Mouse (Mus musculus): ENCODE data around the gene Gm45799. TPM values are rescaled to one million over a fixed set of nuclear protein-coding genes. Genes with fewer than 3 reads are reported as not detected.

Gm45799 gene
- total and polyA plus RNA-seq, 3 experiments = 67.2 to 109 TPM; not detected in 1

- no peak for DNase-seq (ENCODE audit: low read depth, low spot score)
- no peak for TF ChIP-seq KAT2A (conservative IDR thresholded peaks at IDR 0.05; ENCODE audit: low read depth, low read length)
- TF ChIP-seq NRF1 (IDR thresholded peaks at IDR 0.05; ENCODE audit: insufficient read depth, low read depth, low read length, poor library complexity, severe bottlenecking) = no peak
- no peak for TF ChIP-seq CHD1 (IDR thresholded peaks at IDR 0.05; ENCODE audit: low read depth, low read length)
- no peak for TF ChIP-seq MYC (IDR thresholded peaks at IDR 0.05; ENCODE audit: low read depth, low read length)
- TF ChIP-seq POLR2AphosphoS5 (IDR thresholded peaks at IDR 0.05; ENCODE audit: borderline replicate concordance, low read depth, low read length) = no peak
- no peak for TF ChIP-seq CTCF (IDR thresholded peaks at IDR 0.05 in 2 of 3, conservative IDR thresholded peaks at IDR 0.05 in 1 of 3; ENCODE audit: control insufficient read depth in 1 of 3, insufficient read depth in 1 of 3, low read depth in 2 of 3, low read length in 3 of 3, poor library complexity in 1 of 3, severe bottlenecking in 1 of 3)
- TF ChIP-seq MXI1 (IDR thresholded peaks at IDR 0.05; ENCODE audit: low read depth, low read length) = no peak
- no peak for TF ChIP-seq ZMIZ1 (IDR thresholded peaks at IDR 0.05; ENCODE audit: low read depth, low read length)
- no peak for TF ChIP-seq MAX (IDR thresholded peaks at IDR 0.05; ENCODE audit: low read length)
- TF ChIP-seq MEF2A (IDR thresholded peaks at IDR 0.05; ENCODE audit: extremely low read depth, insufficient replicate concordance, low read depth, low read length, poor library complexity, severe bottlenecking) = no peak
- TF ChIP-seq POLR2AphosphoS2 (IDR thresholded peaks at IDR 0.05; ENCODE audit: low read length) = no peak
- no peak for TF ChIP-seq ETS1 (IDR thresholded peaks at IDR 0.05; ENCODE audit: low read depth, low read length)
- no peak for TF ChIP-seq NELFE (IDR thresholded peaks at IDR 0.05; ENCODE audit: low read depth, low read length)
- TF ChIP-seq GATA1 (IDR thresholded peaks at IDR 0.05; ENCODE audit: low read depth, low read length) = no peak
- TF ChIP-seq ELF1 (IDR thresholded peaks at IDR 0.05; ENCODE audit: low read depth, low read length) = no peak
- TF ChIP-seq E2F4 (IDR thresholded peaks at IDR 0.05; ENCODE audit: borderline replicate concordance, low read depth, low read length) = no peak
- Histone ChIP-seq H3K27me3 (ENCODE audit: control insufficient read depth in 1 of 2, insufficient read depth in 2 of 2, low read length in 2 of 2) (no peaks in the 10 kb centered on the region), H3K36me3 (ENCODE audit: control insufficient read depth in 1 of 2, insufficient read depth in 2 of 2, low read length in 2 of 2) (no peaks in the 10 kb centered on the region), H3K4me1 (ENCODE audit: control insufficient read depth in 1 of 2, insufficient read depth in 2 of 2, low read length in 2 of 2) (peaks cover 0 to 3% of the 10 kb centered on the region in 2 experiments; a peak in 1 of 4 replicates), H3K9ac (ENCODE audit: control insufficient read depth, low read depth, low read length, poor library complexity, severe bottlenecking) (no peak overlapping the region), H3K4me3 (ENCODE audit: control insufficient read depth in 1 of 2, insufficient read depth in 1 of 2, low read depth in 2 of 2, low read length in 2 of 2) (no peak overlapping the region), H3K79me2 (ENCODE audit: control insufficient read depth, insufficient read depth, low read length, poor library complexity) (peaks cover under 1% of the 10 kb centered on the region; the same call in 1 of the 2 replicates), H3K27ac (ENCODE audit: control insufficient read depth, low read depth, low read length) (no peak overlapping the region), H3K9me3 (replicated peaks; ENCODE audit: insufficient read depth, low read length) (no peaks in the 10 kb centered on the region)
Observed at GRCm38 (mm10) chr7:105628633-105629032, 11.7 kb upstream of the Gm45799 start.

- Histone ChIP-seq H3K36me3 (ENCODE audit: control insufficient read depth in 1 of 2, insufficient read depth in 2 of 2, low read length in 2 of 2) (peaks cover 0 to 8% of the 10 kb centered on the region in 2 experiments; a peak in 2 of 4 replicates), H3K9ac (ENCODE audit: control insufficient read depth, low read depth, low read length, poor library complexity, severe bottlenecking) (no peak overlapping the region; the same call in 1 of the 2 replicates), H3K4me3 (ENCODE audit: control insufficient read depth in 1 of 2, insufficient read depth in 1 of 2, low read depth in 2 of 2, low read length in 2 of 2) (peak overlapping the region; percentile 83 to 99), H3K79me2 (ENCODE audit: control insufficient read depth, insufficient read depth, low read length, poor library complexity) (peaks cover 2% of the 10 kb centered on the region; the same call in 1 of the 2 replicates), H3K27ac (ENCODE audit: control insufficient read depth, low read depth, low read length) (no peak overlapping the region), H3K4me1 (ENCODE audit: control insufficient read depth in 1 of 2, insufficient read depth in 2 of 2, low read length in 2 of 2) (peaks cover 3 to 11% of the 10 kb centered on the region in 2 experiments), H3K9me3 (replicated peaks; ENCODE audit: insufficient read depth, low read length) (no peaks in the 10 kb centered on the region), H3K27me3 (ENCODE audit: control insufficient read depth in 1 of 2, insufficient read depth in 2 of 2, low read length in 2 of 2) (no peaks in the 10 kb centered on the region)
- no peak for TF ChIP-seq MXI1 (IDR thresholded peaks at IDR 0.05; ENCODE audit: low read depth, low read length)
- TF ChIP-seq KAT2A (conservative IDR thresholded peaks at IDR 0.05; ENCODE audit: low read depth, low read length) = no peak
- TF ChIP-seq HCFC1 (IDR thresholded peaks at IDR 0.05; ENCODE audit: low read depth, low read length) = no peak
- TF ChIP-seq MYC (IDR thresholded peaks at IDR 0.05; ENCODE audit: low read depth, low read length) = no peak
- TF ChIP-seq SIN3A (IDR thresholded peaks at IDR 0.05; ENCODE audit: low read length) = no peak
- no peak for TF ChIP-seq MYB (IDR thresholded peaks at IDR 0.05; ENCODE audit: low read depth, low read length)
- TF ChIP-seq ZC3H11A (IDR thresholded peaks at IDR 0.05; ENCODE audit: low read depth, low read length) = no peak
- no peak for TF ChIP-seq CTCF (IDR thresholded peaks at IDR 0.05 in 2 of 3, conservative IDR thresholded peaks at IDR 0.05 in 1 of 3; ENCODE audit: control insufficient read depth in 1 of 3, insufficient read depth in 1 of 3, low read depth in 2 of 3, low read length in 3 of 3, poor library complexity in 1 of 3, severe bottlenecking in 1 of 3)
- no peak for TF ChIP-seq TCF12 (IDR thresholded peaks at IDR 0.05; ENCODE audit: low read depth, low read length)
- no peak for TF ChIP-seq USF1 (IDR thresholded peaks at IDR 0.05; ENCODE audit: low read depth, low read length)
- DNase-seq (ENCODE audit: low read depth, low spot score) = no peak
Observed at GRCm38 (mm10) chr7:105632551-105632972, 7.8 kb upstream of the Gm45799 start.
